Mouse (Mus musculus): ENCODE data around the gene Gm45837. TPM values are rescaled to one million over a fixed set of nuclear protein-coding genes. Genes with fewer than 3 reads are reported as not detected.

The Gm45837 gene
- polyA plus RNA-seq, 1 experiment = not detected

DNA sequence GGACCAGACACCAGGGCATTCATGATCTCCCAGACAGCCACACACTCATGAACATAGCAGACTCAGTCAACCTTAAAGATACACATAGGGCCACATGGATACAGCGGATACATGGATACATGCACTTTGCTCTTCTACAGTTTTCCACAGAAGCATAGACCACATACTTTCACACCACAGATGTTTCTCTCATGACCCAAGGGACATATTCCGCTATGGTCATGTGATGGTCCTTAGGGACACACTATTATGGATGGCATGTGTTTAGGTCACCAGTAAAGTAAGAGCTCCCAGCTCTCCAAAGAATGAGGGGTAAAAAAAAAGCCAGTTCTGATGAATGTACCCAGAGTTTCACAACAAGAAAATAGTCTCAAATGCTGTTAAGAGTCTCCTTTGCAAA, 60.7 kb downstream of the Gm45837 start:
- DNase-seq = no peak
- TF ChIP-seq POLR2A (IDR thresholded peaks at IDR 0.05; ENCODE audit: low read depth, low read length) (no peak), CTCF (conservative IDR thresholded peaks at IDR 0.05; ENCODE audit: insufficient read depth, insufficient read length, low read depth, low read length) (no peak)
- H3K36me3 ChIP-seq (ENCODE audit: control insufficient read depth, insufficient read depth, low read length) = no peaks in the 10 kb centered on the region
- no peaks in the 10 kb centered on the region for H3K27me3 ChIP-seq (replicated peaks; ENCODE audit: control insufficient read depth, insufficient read depth, low read length)
- no peak overlapping the region for H3K27ac ChIP-seq (ENCODE audit: insufficient read depth, low read depth, low read length)
- no peak overlapping the region for H3K4me3 ChIP-seq (ENCODE audit: insufficient read depth, low read depth, low read length)
- WGBS = 87% methylated on average over 2 of the region's 2 CpGs
- peaks cover 4% of the 10 kb centered on the region for H3K4me1 ChIP-seq (ENCODE audit: control insufficient read depth, insufficient read depth, low read length)

DNA sequence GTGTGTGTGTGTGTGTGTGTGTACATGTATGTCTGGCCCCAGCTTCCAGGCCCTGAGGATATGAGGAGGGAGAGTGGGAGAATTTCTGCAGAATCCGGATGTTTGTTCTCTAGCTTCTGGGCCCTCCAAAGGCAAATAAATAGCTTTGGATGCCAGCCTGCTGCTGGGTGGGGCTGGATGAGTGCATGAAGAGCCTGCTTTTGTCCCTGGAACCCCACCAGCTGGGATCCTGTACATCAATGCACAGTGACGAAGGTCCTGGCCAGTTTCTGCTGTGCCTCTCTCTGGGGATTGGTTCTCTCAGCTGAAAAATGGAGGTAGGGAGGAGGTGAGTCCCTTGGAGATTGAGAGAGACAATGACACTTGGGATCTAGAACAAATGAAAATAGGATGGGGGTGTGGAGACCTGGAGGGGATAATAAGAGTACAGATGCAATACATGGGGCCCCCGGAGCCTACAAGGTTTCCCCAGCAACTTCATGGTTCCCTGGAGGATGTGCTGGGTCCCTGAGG, 61.3 kb downstream of the Gm45837 start:
- 82% methylated on average over 3 of the region's 3 CpGs for WGBS
- peaks cover 4% of the 10 kb centered on the region; the same call in 1 of the 2 replicates for H3K4me1 ChIP-seq (ENCODE audit: control insufficient read depth, insufficient read depth, low read length)
- no peak for TF ChIP-seq CTCF (conservative IDR thresholded peaks at IDR 0.05; ENCODE audit: insufficient read depth, insufficient read length, low read depth, low read length)
- TF ChIP-seq POLR2A (IDR thresholded peaks at IDR 0.05; ENCODE audit: low read depth, low read length) = no peak
- peak; percentile 36 for DNase-seq
- no peaks in the 10 kb centered on the region for H3K27me3 ChIP-seq (replicated peaks; ENCODE audit: control insufficient read depth, insufficient read depth, low read length)
- no peaks in the 10 kb centered on the region for H3K36me3 ChIP-seq (ENCODE audit: control insufficient read depth, insufficient read depth, low read length)
- no peak overlapping the region for H3K4me3 ChIP-seq (ENCODE audit: insufficient read depth, low read depth, low read length)
- H3K27ac ChIP-seq (ENCODE audit: insufficient read depth, low read depth, low read length) = peak overlapping the region; percentile 31; the same call in 1 of the 2 replicates

DNA sequence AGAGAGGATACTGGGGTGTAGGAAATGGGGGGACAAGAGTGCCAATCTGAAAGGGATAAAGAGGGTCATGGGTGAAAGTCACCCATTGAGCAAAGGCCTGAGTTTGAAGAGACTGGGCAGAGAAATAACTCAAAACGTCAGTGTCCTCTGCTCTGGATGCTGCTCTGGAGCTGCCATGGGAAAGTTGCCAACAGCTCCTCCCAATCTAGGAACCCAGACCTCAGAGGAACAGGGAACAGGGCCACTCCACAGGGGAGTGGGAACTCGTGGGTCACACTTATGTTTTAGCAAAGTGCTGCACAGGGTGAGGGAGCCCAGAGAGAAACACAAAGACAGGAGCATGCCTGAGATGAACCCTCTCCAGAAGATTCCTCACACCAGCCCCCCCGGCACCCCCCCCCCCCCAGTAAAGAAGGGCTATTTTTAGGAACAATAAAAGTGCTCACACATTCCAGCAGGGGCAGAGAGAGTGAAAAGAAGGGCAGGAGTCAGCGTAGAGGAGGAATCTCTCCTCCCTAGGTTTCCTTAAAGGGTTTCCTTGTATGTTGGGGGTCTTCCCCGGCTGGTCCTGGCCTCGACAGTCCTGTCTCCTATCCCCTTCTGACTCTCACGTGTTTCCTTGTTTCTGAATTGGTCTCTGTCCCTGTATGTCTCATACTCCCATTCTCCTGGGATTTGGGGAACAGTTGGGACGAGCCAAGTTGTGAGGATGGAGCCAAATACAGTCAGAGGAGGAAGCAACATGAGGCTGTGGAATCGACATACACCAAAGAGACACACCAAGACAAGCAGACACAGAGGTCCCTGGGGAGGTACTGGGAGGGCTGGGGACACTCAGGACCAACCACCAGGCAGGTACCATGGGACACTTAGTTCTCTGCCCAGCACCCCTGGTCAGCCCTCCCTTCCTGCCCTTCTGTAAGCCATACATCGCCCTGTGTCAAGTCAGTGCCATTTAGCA, 62.2 kb downstream of the Gm45837 start:
- Histone ChIP-seq H3K36me3 (ENCODE audit: control insufficient read depth, insufficient read depth, low read length) (no peaks in the 10 kb centered on the region), H3K4me1 (ENCODE audit: control insufficient read depth, insufficient read depth, low read length) (peaks cover 4% of the 10 kb centered on the region; the same call in 1 of the 2 replicates), H3K27ac (ENCODE audit: insufficient read depth, low read depth, low read length) (peak overlapping the region; percentile 42; the same call in 1 of the 2 replicates), H3K4me3 (ENCODE audit: insufficient read depth, low read depth, low read length) (no peak overlapping the region), H3K27me3 (replicated peaks; ENCODE audit: control insufficient read depth, insufficient read depth, low read length) (no peaks in the 10 kb centered on the region)
- WGBS = 45% methylated on average over 10 of the region's 10 CpGs
- DNase-seq = peak; percentile 61
- TF ChIP-seq CTCF (conservative IDR thresholded peaks at IDR 0.05; ENCODE audit: insufficient read depth, insufficient read length, low read depth, low read length) = no peak
- TF ChIP-seq POLR2A (IDR thresholded peaks at IDR 0.05; ENCODE audit: low read depth, low read length) = no peak

DNA sequence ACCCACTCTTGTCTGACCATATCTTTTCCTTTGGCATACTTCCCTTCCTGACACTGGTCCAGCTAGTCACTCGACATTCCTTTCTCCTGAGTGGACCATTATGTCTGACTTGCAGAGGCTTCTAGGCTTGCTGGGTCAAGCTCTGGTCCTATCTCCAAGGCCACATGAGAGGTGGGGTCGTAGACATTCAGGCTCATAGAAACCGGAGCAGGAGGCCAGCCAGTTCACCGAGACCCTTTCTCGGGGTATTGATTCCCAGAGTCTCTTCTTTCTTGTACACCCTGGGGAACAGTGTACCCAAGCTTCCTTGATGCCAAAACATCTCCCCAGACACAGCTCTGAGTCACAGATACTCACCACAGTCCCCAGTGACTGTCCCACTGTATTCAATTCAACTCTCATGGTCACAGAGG, 63.7 kb downstream of the Gm45837 start:
- peaks cover 4% of the 10 kb centered on the region; the same call in 1 of the 2 replicates for H3K4me1 ChIP-seq (ENCODE audit: control insufficient read depth, insufficient read depth, low read length)
- H3K36me3 ChIP-seq (ENCODE audit: control insufficient read depth, insufficient read depth, low read length) = no peaks in the 10 kb centered on the region
- no peak overlapping the region for H3K27ac ChIP-seq (ENCODE audit: insufficient read depth, low read depth, low read length)
- DNase-seq = no peak
- TF ChIP-seq CTCF (conservative IDR thresholded peaks at IDR 0.05; ENCODE audit: insufficient read depth, insufficient read length, low read depth, low read length) (no peak), POLR2A (IDR thresholded peaks at IDR 0.05; ENCODE audit: low read depth, low read length) (no peak)
- 75% methylated on average over 5 of the region's 5 CpGs for WGBS
- no peaks in the 10 kb centered on the region for H3K27me3 ChIP-seq (replicated peaks; ENCODE audit: control insufficient read depth, insufficient read depth, low read length)
- no peak overlapping the region for H3K4me3 ChIP-seq (ENCODE audit: insufficient read depth, low read depth, low read length)

DNA sequence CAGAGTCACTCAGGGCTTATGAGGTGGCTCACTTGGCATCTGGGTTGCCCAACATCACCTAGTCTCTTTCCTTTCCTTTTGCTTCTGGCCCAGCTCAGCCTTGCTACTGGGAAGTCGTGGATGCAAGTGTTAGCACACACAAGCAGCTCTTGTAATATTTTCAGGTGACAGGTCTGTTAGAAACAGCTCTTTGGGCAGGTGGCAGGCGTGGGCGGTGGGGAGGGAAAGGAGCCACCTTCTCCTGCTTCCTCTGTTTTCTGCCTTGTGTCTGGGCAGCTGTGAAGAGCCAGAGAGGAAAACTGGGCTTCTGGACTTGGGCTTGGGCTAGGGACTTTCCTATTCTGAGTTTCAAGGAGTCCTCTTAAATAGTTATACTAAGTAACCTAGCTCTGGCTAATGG, 65.3 kb downstream of the Gm45837 start:
- Histone ChIP-seq H3K4me1 (ENCODE audit: control insufficient read depth, insufficient read depth, low read length) (peaks cover 4% of the 10 kb centered on the region; the same call in 1 of the 2 replicates), H3K27ac (ENCODE audit: insufficient read depth, low read depth, low read length) (no peak overlapping the region), H3K36me3 (ENCODE audit: control insufficient read depth, insufficient read depth, low read length) (no peaks in the 10 kb centered on the region), H3K4me3 (ENCODE audit: insufficient read depth, low read depth, low read length) (no peak overlapping the region), H3K27me3 (replicated peaks; ENCODE audit: control insufficient read depth, insufficient read depth, low read length) (no peaks in the 10 kb centered on the region)
- no peak for TF ChIP-seq CTCF (conservative IDR thresholded peaks at IDR 0.05; ENCODE audit: insufficient read depth, insufficient read length, low read depth, low read length)
- TF ChIP-seq POLR2A (IDR thresholded peaks at IDR 0.05; ENCODE audit: low read depth, low read length) = no peak
- DNase-seq = no peak
- WGBS = 61% methylated on average over 3 of the region's 3 CpGs

DNA sequence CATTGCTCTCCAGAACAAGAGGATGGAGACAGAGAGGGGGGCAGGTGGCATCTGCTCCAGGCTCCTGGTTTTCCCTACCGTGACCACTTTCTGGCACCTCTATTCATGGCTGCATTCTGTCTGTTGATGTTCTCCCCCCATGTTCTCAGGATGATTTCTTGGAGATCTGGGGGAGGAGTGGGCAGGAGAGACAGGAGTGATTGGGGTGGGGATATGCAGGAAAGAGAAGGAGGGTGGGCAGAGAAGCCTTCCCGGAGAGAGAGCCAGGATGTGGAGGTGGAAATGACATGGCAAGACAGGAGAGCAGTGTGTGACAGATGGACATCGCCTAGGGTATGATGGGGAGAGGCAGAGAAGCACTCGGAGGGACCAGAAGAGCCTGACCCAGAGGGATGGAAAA, 65.8 kb downstream of the Gm45837 start:
- no peak for TF ChIP-seq POLR2A (IDR thresholded peaks at IDR 0.05; ENCODE audit: low read depth, low read length)
- no peak for TF ChIP-seq CTCF (conservative IDR thresholded peaks at IDR 0.05; ENCODE audit: insufficient read depth, insufficient read length, low read depth, low read length)
- peaks cover 4% of the 10 kb centered on the region; the same call in 1 of the 2 replicates for H3K4me1 ChIP-seq (ENCODE audit: control insufficient read depth, insufficient read depth, low read length)

DNA sequence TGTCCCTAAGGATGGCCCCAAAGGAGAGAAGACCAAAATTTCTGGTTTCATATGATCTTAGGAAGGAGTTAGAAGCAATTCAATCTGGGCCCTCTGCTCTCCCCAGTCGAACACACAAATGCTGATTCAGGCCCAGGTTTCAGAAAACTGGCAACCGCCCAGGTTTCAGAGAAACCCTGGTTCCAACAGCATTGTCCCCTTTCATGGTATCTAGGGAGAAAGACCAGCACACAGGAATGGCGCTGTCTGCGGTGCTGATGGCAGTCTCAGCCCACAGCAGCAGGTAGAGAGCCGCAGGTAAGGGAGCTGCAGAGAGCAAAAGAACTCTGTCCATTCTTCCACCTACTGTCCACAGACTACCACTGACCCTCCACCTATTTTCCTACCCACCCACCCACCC, 66.5 kb downstream of the Gm45837 start:
- TF ChIP-seq POLR2A (IDR thresholded peaks at IDR 0.05; ENCODE audit: low read depth, low read length) (no peak), CTCF (conservative IDR thresholded peaks at IDR 0.05; ENCODE audit: insufficient read depth, insufficient read length, low read depth, low read length) (no peak)
- 47% methylated on average over 5 of the region's 5 CpGs for WGBS
- H3K4me1 ChIP-seq (ENCODE audit: control insufficient read depth, insufficient read depth, low read length) = peaks cover 4% of the 10 kb centered on the region; the same call in 1 of the 2 replicates

More for the DNA sequence above, 65.8 kb downstream of the Gm45837 start:
- Histone ChIP-seq H3K27me3 (replicated peaks; ENCODE audit: control insufficient read depth, insufficient read depth, low read length) (no peaks in the 10 kb centered on the region), H3K27ac (ENCODE audit: insufficient read depth, low read depth, low read length) (no peak overlapping the region), H3K4me3 (ENCODE audit: insufficient read depth, low read depth, low read length) (no peak overlapping the region), H3K36me3 (ENCODE audit: control insufficient read depth, insufficient read depth, low read length) (no peaks in the 10 kb centered on the region)
- no peak for DNase-seq
- WGBS = 25% methylated on average over 4 of the region's 4 CpGs

More for the DNA sequence above, 66.5 kb downstream of the Gm45837 start:
- Histone ChIP-seq H3K27me3 (replicated peaks; ENCODE audit: control insufficient read depth, insufficient read depth, low read length) (no peaks in the 10 kb centered on the region), H3K27ac (ENCODE audit: insufficient read depth, low read depth, low read length) (no peak overlapping the region), H3K4me3 (ENCODE audit: insufficient read depth, low read depth, low read length) (no peak overlapping the region), H3K36me3 (ENCODE audit: control insufficient read depth, insufficient read depth, low read length) (no peaks in the 10 kb centered on the region)
- no peak for DNase-seq

Data from kidney, adult 2 months (tissue).